Mouse (Mus musculus): ENCODE results near the gene Timmdc1. TPM values are rescaled to one million over a fixed set of nuclear protein-coding genes. Genes with fewer than 3 reads are reported as not detected.

Timmdc1 gene
- polyA plus RNA-seq, 1 experiment from 2014 or later: 31.6 TPM

GRCm38 (mm10) chr16:38538716-38539380 lies 16.4 kb upstream of the Timmdc1 start:
- peaks cover 90% of the 10 kb centered on the region for H3K36me3 ChIP-seq

GRCm38 (mm10) chr16:38536544-38537146 lies 14.2 kb upstream of the Timmdc1 start:
- Histone ChIP-seq H3K27me3 (no peaks in the 10 kb centered on the region), H3K27ac (no peak overlapping the region), H3K4me2 (replicated peaks) (no peak overlapping the region), H3K4me3 (no peak overlapping the region), H3K4me1 (no peaks in the 10 kb centered on the region), H3K9ac (no peak overlapping the region), H3K36me3 (peaks cover 90% of the 10 kb centered on the region), H3K9me3 (replicated peaks) (no peaks in the 10 kb centered on the region)
- no peak for ATAC-seq (ENCODE audit: low FRiP score)
- 52% methylated on average over 8 of the region's 8 CpGs for WGBS

More at GRCm38 (mm10) chr16:38538716-38539380, 16.4 kb upstream of the Timmdc1 start:
- H3K4me3 ChIP-seq: no peak overlapping the region
- no peak overlapping the region for H3K27ac ChIP-seq
- no peaks in the 10 kb centered on the region for H3K9me3 ChIP-seq (replicated peaks)
- no peaks in the 10 kb centered on the region for H3K27me3 ChIP-seq
- no peak for ATAC-seq (ENCODE audit: low FRiP score)
- H3K9ac ChIP-seq: no peak overlapping the region
- H3K4me1 ChIP-seq: no peaks in the 10 kb centered on the region
- no peak overlapping the region for H3K4me2 ChIP-seq (replicated peaks)
- 92% methylated on average over 13 of the region's 13 CpGs for WGBS

GRCm38 (mm10) chr16:38526264-38526663 lies 3.8 kb upstream of the Timmdc1 start:
- Histone ChIP-seq H3K9me3 (replicated peaks) (no peaks in the 10 kb centered on the region), H3K4me3 (no peak overlapping the region), H3K4me2 (replicated peaks) (no peak overlapping the region), H3K27ac (no peak overlapping the region), H3K36me3 (peaks cover 65% of the 10 kb centered on the region), H3K9ac (no peak overlapping the region), H3K27me3 (no peaks in the 10 kb centered on the region), H3K4me1 (peaks cover 12% of the 10 kb centered on the region)
- 92% methylated on average over 6 of the region's 6 CpGs for WGBS
- no peak for ATAC-seq (ENCODE audit: low FRiP score)

- 41% methylated on average over 8 of the region's 8 CpGs for WGBS
Measured at GRCm38 (mm10) chr16:38521211-38521987, 1.1 kb downstream of the Timmdc1 start.

GRCm38 (mm10) chr16:38519140-38519539 lies 3.3 kb downstream of the Timmdc1 start:
- WGBS: 93% methylated on average over 2 of the region's 2 CpGs

More at GRCm38 (mm10) chr16:38521211-38521987, 1.1 kb downstream of the Timmdc1 start:
- Histone ChIP-seq H3K9ac (peak overlapping the region; percentile 32; the same call in 1 of the 2 replicates), H3K4me2 (replicated peaks) (peak overlapping the region; percentile 61), H3K4me3 (peak overlapping the region; percentile 74), H3K4me1 (peaks cover 12% of the 10 kb centered on the region), H3K27ac (no peak overlapping the region), H3K36me3 (peaks cover 38% of the 10 kb centered on the region), H3K27me3 (no peaks in the 10 kb centered on the region), H3K9me3 (replicated peaks) (no peaks in the 10 kb centered on the region)
- ATAC-seq (ENCODE audit: low FRiP score): no peak

GRCm38 (mm10) chr16:38510846-38511245 lies 11.6 kb downstream of the Timmdc1 start:
- Histone ChIP-seq H3K4me3 (no peak overlapping the region), H3K9ac (no peak overlapping the region), H3K27ac (no peak overlapping the region), H3K4me1 (no peaks in the 10 kb centered on the region), H3K36me3 (peaks cover 60% of the 10 kb centered on the region), H3K9me3 (replicated peaks) (no peaks in the 10 kb centered on the region), H3K4me2 (replicated peaks) (no peak overlapping the region), H3K27me3 (no peaks in the 10 kb centered on the region)
- no peak for ATAC-seq (ENCODE audit: low FRiP score)
- WGBS: 99% methylated on average over 2 of the region's 2 CpGs

More at GRCm38 (mm10) chr16:38519140-38519539, 3.3 kb downstream of the Timmdc1 start:
- Histone ChIP-seq H3K4me2 (replicated peaks) (no peak overlapping the region), H3K4me3 (no peak overlapping the region), H3K27me3 (no peaks in the 10 kb centered on the region), H3K27ac (no peak overlapping the region), H3K4me1 (peaks cover 12% of the 10 kb centered on the region), H3K36me3 (peaks cover 30% of the 10 kb centered on the region), H3K9me3 (replicated peaks) (no peaks in the 10 kb centered on the region), H3K9ac (no peak overlapping the region)
- ATAC-seq (ENCODE audit: low FRiP score): no peak

GRCm38 (mm10) chr16:38506041-38506634 lies 16.3 kb downstream of the Timmdc1 start:
- Histone ChIP-seq H3K4me1 (no peaks in the 10 kb centered on the region), H3K27ac (no peak overlapping the region), H3K27me3 (no peaks in the 10 kb centered on the region), H3K9ac (no peak overlapping the region), H3K4me3 (no peak overlapping the region), H3K36me3 (peaks cover 65% of the 10 kb centered on the region), H3K9me3 (replicated peaks) (no peaks in the 10 kb centered on the region), H3K4me2 (replicated peaks) (no peak overlapping the region)
- ATAC-seq (ENCODE audit: low FRiP score): peak; percentile 84
- WGBS: 76% methylated on average over 4 of the region's 4 CpGs

GRCm38 (mm10) chr16:38503528-38503927 lies 18.9 kb downstream of the Timmdc1 start:
- Histone ChIP-seq H3K4me3 (no peak overlapping the region), H3K27ac (no peak overlapping the region), H3K36me3 (peaks cover 70% of the 10 kb centered on the region), H3K4me1 (no peaks in the 10 kb centered on the region), H3K27me3 (no peaks in the 10 kb centered on the region), H3K9me3 (replicated peaks) (no peaks in the 10 kb centered on the region), H3K9ac (no peak overlapping the region), H3K4me2 (replicated peaks) (no peak overlapping the region)
- no peak for ATAC-seq (ENCODE audit: low FRiP score)
- WGBS: 94% methylated on average over 4 of the region's 4 CpGs

- Histone ChIP-seq H3K27me3 (no peaks in the 10 kb centered on the region), H3K36me3 (peaks cover 70% of the 10 kb centered on the region), H3K4me1 (no peaks in the 10 kb centered on the region), H3K9me3 (replicated peaks) (no peaks in the 10 kb centered on the region), H3K27ac (no peak overlapping the region), H3K9ac (no peak overlapping the region), H3K4me3 (no peak overlapping the region), H3K4me2 (replicated peaks) (no peak overlapping the region)
- no peak for ATAC-seq (ENCODE audit: low FRiP score)
- WGBS: 89% methylated on average over 10 of the region's 10 CpGs
Measured at GRCm38 (mm10) chr16:38502469-38502868, 20.0 kb downstream of the Timmdc1 start.

- Histone ChIP-seq H3K36me3 (peaks cover 45% of the 10 kb centered on the region), H3K4me2 (replicated peaks) (no peak overlapping the region), H3K4me3 (no peak overlapping the region), H3K9me3 (replicated peaks) (no peaks in the 10 kb centered on the region), H3K4me1 (no peaks in the 10 kb centered on the region), H3K27ac (no peak overlapping the region), H3K27me3 (no peaks in the 10 kb centered on the region), H3K9ac (no peak overlapping the region)
- ATAC-seq (ENCODE audit: low FRiP score): no peak
- WGBS: 83% methylated on average over 7 of the region's 7 CpGs
Measured at GRCm38 (mm10) chr16:38496604-38497140, 25.8 kb downstream of the Timmdc1 start.

- Histone ChIP-seq H3K4me3 (no peak overlapping the region), H3K27me3 (no peaks in the 10 kb centered on the region), H3K9me3 (replicated peaks) (no peaks in the 10 kb centered on the region), H3K36me3 (peaks cover 23% of the 10 kb centered on the region), H3K9ac (no peak overlapping the region), H3K4me1 (no peaks in the 10 kb centered on the region), H3K4me2 (replicated peaks) (no peak overlapping the region), H3K27ac (no peak overlapping the region)
- 89% methylated on average over 10 of the region's 10 CpGs for WGBS
- ATAC-seq (ENCODE audit: low FRiP score): no peak
Measured at GRCm38 (mm10) chr16:38493890-38494289, 28.6 kb downstream of the Timmdc1 start.

- Histone ChIP-seq H3K4me1 (no peaks in the 10 kb centered on the region), H3K27me3 (no peaks in the 10 kb centered on the region), H3K27ac (no peak overlapping the region), H3K4me2 (replicated peaks) (no peak overlapping the region), H3K4me3 (no peak overlapping the region), H3K9me3 (replicated peaks) (no peaks in the 10 kb centered on the region), H3K36me3 (peaks cover 12% of the 10 kb centered on the region), H3K9ac (no peak overlapping the region)
- no peak for ATAC-seq (ENCODE audit: low FRiP score)
- WGBS: 86% methylated on average over 3 of the region's 3 CpGs
Measured at GRCm38 (mm10) chr16:38492551-38492950, 29.9 kb downstream of the Timmdc1 start.

Data from hindbrain, embryonic 12.5 days (tissue).